11 mouse cellular contexts compared by ENCODE assay signal in the genomic region with DNA sequence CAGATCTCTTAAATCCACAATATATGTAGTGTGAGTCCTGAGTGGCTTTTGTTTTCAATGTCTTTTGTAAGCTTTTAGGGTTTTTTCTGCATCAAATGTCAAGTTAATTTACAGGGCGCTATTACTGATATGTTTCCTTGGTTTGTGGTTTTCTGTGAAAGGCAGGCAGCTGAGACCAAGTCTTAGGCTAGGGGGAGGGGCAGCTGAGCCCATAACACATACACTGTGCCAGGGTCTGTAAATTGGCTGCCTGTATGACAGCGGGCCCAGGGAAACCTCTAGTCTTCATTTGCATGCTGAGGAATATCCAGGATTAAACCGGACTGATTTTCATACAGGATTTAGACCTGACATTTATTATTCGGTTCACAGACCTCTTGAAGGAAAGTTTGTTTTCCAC.
DNase-seq lines count a peak whose midpoint lies in the region; ATAC-seq and TF ChIP-seq lines count a peak whose summit lies in the region.
"Had no signal": no experiment of that assay in that cellular context is flagged by ENCODE, and none has a peak within 500 bp of the region (broad histone marks: within the 10 kb centered on the region; RNA-seq: fewer than 3 reads in every experiment).

No protein-coding gene starts in this region.

- TF ChIP-seq CTCF in cerebellum, adult 2 months (IDR thresholded peaks at IDR 0.05; ENCODE audit: borderline replicate concordance, insufficient read depth, low read depth, low read length): no peak

- no peaks in the 10 kb centered on the region for H3K27me3 ChIP-seq in cerebellum, adult 2 months (ENCODE audit: control insufficient read depth, insufficient read depth, low read length)
- H3K27me3 ChIP-seq in forebrain, embryonic 12.5 days: no peaks in the 10 kb centered on the region
- H3K27me3 ChIP-seq in kidney, embryonic 15.5 days: no peaks in the 10 kb centered on the region
- H3K27me3 ChIP-seq: liver, embryonic 15.5 days had no signal

- H3K4me3 ChIP-seq in cerebellum, adult 2 months (replicated peaks; ENCODE audit: insufficient read depth, low read depth, low read length): peak overlapping the region; percentile 26
- no peak overlapping the region for H3K4me3 ChIP-seq in forebrain, embryonic 12.5 days (replicated peaks)
- no peak overlapping the region for H3K4me3 ChIP-seq in kidney, embryonic 15.5 days (replicated peaks)
- H3K4me3 ChIP-seq: liver, embryonic 15.5 days had no signal

- peaks cover 11% of the 10 kb centered on the region; the same call in 1 of the 2 replicates for H3K4me1 ChIP-seq in cerebellum, adult 2 months (ENCODE audit: control insufficient read depth, insufficient read depth, low read length)
- H3K4me1 ChIP-seq in forebrain, embryonic 12.5 days: peaks cover 25% of the 10 kb centered on the region
- H3K4me1 ChIP-seq in kidney, embryonic 15.5 days: no peaks in the 10 kb centered on the region
- H3K4me1 ChIP-seq: liver, embryonic 15.5 days had no signal

- peak overlapping the region; percentile 90 for H3K27ac ChIP-seq in cerebellum, adult 2 months (ENCODE audit: insufficient read depth, low read length)
- H3K27ac ChIP-seq in forebrain, embryonic 12.5 days: peak overlapping the region; percentile 76
- H3K27ac ChIP-seq in kidney, embryonic 15.5 days: no peak overlapping the region
- H3K27ac ChIP-seq: liver, embryonic 15.5 days had no signal

- TF ChIP-seq POLR2A in cerebellum, adult 2 months (IDR thresholded peaks at IDR 0.05; ENCODE audit: borderline replicate concordance, insufficient read depth, low read length): no peak

- no peaks in the 10 kb centered on the region for H3K36me3 ChIP-seq in forebrain, embryonic 12.5 days (replicated peaks)
- H3K36me3 ChIP-seq in kidney, embryonic 15.5 days: no peaks in the 10 kb centered on the region
- H3K36me3 ChIP-seq: liver, embryonic 15.5 days had no signal

- H3K9me3 ChIP-seq in forebrain, embryonic 12.5 days: no peaks in the 10 kb centered on the region
- no peaks in the 10 kb centered on the region for H3K9me3 ChIP-seq in kidney, embryonic 15.5 days (replicated peaks)
- H3K9me3 ChIP-seq: liver, embryonic 15.5 days had no signal

- H3K4me2 ChIP-seq in forebrain, embryonic 12.5 days: no peak overlapping the region
- H3K4me2 ChIP-seq in kidney, embryonic 15.5 days: no peak overlapping the region
- H3K4me2 ChIP-seq: liver, embryonic 15.5 days had no signal

- 12% methylated on average over 4 of the region's 4 CpGs for WGBS in cerebellum, adult 2 months
- 18% methylated on average over 4 of the region's 4 CpGs for WGBS in forebrain, embryonic 12.5 days
- 61% methylated on average over 4 of the region's 4 CpGs for WGBS in kidney, embryonic 15.5 days

- ATAC-seq in forebrain, embryonic 12.5 days (ENCODE audit: low FRiP score): peak; percentile 92
- ATAC-seq in kidney, embryonic 15.5 days (replicated peaks; ENCODE audit: low FRiP score): no peak; the same call in 1 of the 2 replicates
- ATAC-seq: intestine, embryonic 16.5 days had no signal

- peak; percentile 26 for DNase-seq in 416B (ENCODE audit: low read depth)
- DNase-seq in cerebellum, adult 2 months: peak; percentile 60 to 72
- DNase-seq in mesoderm, embryonic 11.5 days (ENCODE audit: low read depth, low spot score): peak; percentile 53
- no peak for DNase-seq in adrenal gland, postnatal 25 days
- DNase-seq in kidney, postnatal 10 days: no peak
- DNase-seq in gastrocnemius, postnatal 4 days (ENCODE audit: low spot score in 2 of 2): no peak
- DNase-seq: thymus, postnatal 14 days had no signal

- no peak overlapping the region for H3K9ac ChIP-seq in forebrain, embryonic 12.5 days
- no peak overlapping the region for H3K9ac ChIP-seq in kidney, embryonic 15.5 days
- H3K9ac ChIP-seq: liver, embryonic 15.5 days had no signal

Comparison
In these comparisons a context has a peak if more than half of its experiments do, and no peak if none do; other contexts are left out.
1. DNase-seq: peak in 416B (single experiment), cerebellum, adult 2 months (2 of 2) and mesoderm, embryonic 11.5 days (single experiment); none in adrenal gland, postnatal 25 days (single experiment), kidney, postnatal 10 days (single experiment) and gastrocnemius, postnatal 4 days (0 of 2).